Mouse (Mus musculus) heart, embryonic 13.5 days (tissue): ENCODE data around the gene Prdm16. TPM values are rescaled to one million over a fixed set of nuclear protein-coding genes. Genes with fewer than 3 reads are reported as not detected.

Experiments used
- ATAC-seq: fragments of 200-750 bp; cut with Nextera tagmentation; 2 replicates; pipeline ENCODE4 v1.8.0; 2017; ENCODE audit warnings: moderate TSS enrichment; ENCODE audit not compliant: insufficient number of reproducible peaks, low FRiP score, low TSS enrichment; ENCODE audit errors: extremely low read depth
- H3K27ac ChIP-seq: fragments of 300-500 bp; sonication (generic); replicated peaks from 2 replicates; pipeline ENCODE4 v1.5.1; 2015; ENCODE audit warnings: moderate library complexity, mild to moderate bottlenecking, inconsistent platforms
- H3K27me3 ChIP-seq: fragments of 300-500 bp; sonication (generic); replicated peaks from 2 replicates; pipeline ENCODE4 v1.6.1; 2015; ENCODE audit warnings: mild to moderate bottlenecking, inconsistent platforms
- H3K36me3 ChIP-seq: fragments of 300-500 bp; sonication (generic); 2 replicates; pipeline ENCODE4 v1.6.1; 2015; ENCODE audit warnings: mild to moderate bottlenecking, inconsistent platforms
- H3K4me1 ChIP-seq: fragments of 300-500 bp; sonication (generic); 2 replicates; pipeline ENCODE4 v1.6.1; 2015; ENCODE audit warnings: inconsistent platforms
- H3K4me2 ChIP-seq: fragments of 300-500 bp; sonication (generic); 2 replicates; pipeline ENCODE4 v1.6.1; 2015; ENCODE audit warnings: inconsistent platforms, mild to moderate bottlenecking, moderate library complexity
- H3K4me3 ChIP-seq: fragments of 300-500 bp; sonication (generic); 2 replicates; pipeline ENCODE4 v1.5.1; 2015; ENCODE audit warnings: moderate library complexity, mild to moderate bottlenecking, inconsistent platforms
- H3K9ac ChIP-seq: fragments of 300-500 bp; sonication (generic); 2 replicates; pipeline ENCODE4 v1.6.1; 2015; ENCODE audit warnings: inconsistent platforms, mild to moderate bottlenecking, moderate library complexity
- H3K9me3 ChIP-seq: fragments of 300-500 bp; sonication (generic); 2 replicates; pipeline ENCODE4 v1.6.1; 2016; ENCODE audit warnings: inconsistent platforms
- WGBS: fragments of 180-500 bp; shearing (Covaris S2); methylation state at CpG from one replicate; pipeline ENCODE4 v1.1.7; 2015; ENCODE audit warnings: mixed read lengths; 5-methylcytosine and 5-hydroxymethylcytosine counted together
- polyA plus RNA-seq: library from polyadenylated mRNA; unstranded; fragments of >200 nt; fragmentation: Nextera tagmentation; extraction: Ambion mirVana; gene quantifications from 2 replicates; pipeline ENCODE4 v1.2.1, GENCODE M21; 2015

The Prdm16 gene
- polyA plus RNA-seq, 1 experiment from 2014 or later: 15.3 TPM

DNA sequence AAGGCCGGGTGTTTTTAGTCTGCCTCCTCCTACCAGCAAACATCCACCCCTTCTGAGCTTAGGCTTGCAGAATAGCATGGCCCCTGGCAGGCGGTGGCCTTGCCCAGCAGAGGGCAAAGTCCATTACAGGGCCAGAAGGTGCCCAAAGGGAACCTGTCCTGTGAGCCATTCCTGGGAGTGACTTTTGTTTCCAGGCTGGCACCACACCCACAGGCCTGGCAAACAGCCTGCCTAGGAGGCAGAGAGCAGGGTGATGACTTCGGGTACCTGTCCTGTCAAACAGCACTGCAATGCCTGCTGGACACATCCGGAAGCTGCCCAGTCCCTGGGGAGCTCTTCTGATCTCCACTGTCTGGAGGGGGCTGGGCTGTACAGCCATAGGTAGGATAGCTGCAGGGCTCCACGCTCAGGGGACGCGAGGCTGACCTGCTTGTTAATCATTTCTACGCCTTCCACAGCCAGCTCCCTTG lies 342.4 kb downstream of the Prdm16 start:
- no peak for ATAC-seq
- H3K9ac ChIP-seq: peak overlapping the region; percentile 30; the same call in 1 of the 2 replicates
- H3K36me3 ChIP-seq: no peaks in the 10 kb centered on the region
- WGBS: 45% methylated on average over 8 of the region's 8 CpGs
- no peak overlapping the region for H3K4me3 ChIP-seq
- H3K27ac ChIP-seq: peak overlapping the region; percentile 50
- H3K9me3 ChIP-seq: no peaks in the 10 kb centered on the region
- peaks cover 26% of the 10 kb centered on the region for H3K4me1 ChIP-seq
- no peak overlapping the region for H3K4me2 ChIP-seq
- peaks cover 17% of the 10 kb centered on the region for H3K27me3 ChIP-seq

DNA sequence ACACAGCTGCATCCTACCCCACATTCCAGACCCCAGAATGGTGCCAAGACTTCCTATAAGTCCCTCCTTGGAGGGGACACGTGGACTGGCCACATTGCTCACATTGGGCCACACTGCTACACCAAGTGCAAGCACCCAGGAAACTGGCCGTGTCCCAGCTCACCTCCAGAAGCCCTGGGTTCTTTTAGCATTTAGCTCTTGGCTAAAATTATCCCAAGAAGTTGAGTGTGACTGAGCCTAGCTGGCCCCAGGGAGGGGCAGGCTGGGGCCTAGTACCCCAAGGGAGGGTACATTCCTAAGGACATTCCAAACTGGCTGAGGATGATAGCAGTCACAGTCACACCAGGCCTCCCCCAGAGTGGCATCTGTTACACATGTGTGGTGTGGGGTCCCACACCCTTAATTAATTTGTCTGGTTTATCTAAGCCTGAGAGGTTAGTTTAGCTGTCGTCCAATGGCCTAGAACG lies 342.9 kb downstream of the Prdm16 start:
- Histone ChIP-seq H3K27me3 (peaks cover 12% of the 10 kb centered on the region), H3K4me1 (peaks cover 25% of the 10 kb centered on the region), H3K4me3 (no peak overlapping the region), H3K9ac (peak overlapping the region; percentile 30; the same call in 1 of the 2 replicates), H3K4me2 (no peak overlapping the region), H3K9me3 (no peaks in the 10 kb centered on the region), H3K36me3 (no peaks in the 10 kb centered on the region), H3K27ac (peak overlapping the region; percentile 50)
- no peak for ATAC-seq
- WGBS: 25% methylated on average over 4 of the region's 4 CpGs

DNA sequence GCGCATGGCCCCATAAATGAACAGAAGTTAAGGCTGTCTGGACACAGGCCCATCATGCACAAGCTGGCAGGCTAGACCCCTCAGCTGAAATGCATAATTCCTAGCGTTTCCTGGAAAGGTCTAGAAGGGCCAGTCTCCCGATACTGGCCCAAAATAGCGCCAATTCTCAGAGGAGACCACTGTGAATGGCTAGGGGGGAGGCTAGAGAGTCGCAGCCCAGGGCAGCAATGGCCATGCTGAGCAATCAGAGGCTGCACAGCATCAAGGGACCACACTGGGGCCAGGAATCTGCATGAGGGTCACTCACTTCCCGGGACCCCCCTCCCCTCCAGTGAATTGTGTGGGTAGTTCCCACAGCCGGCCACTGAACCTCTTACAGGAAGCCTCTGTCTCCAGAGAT lies 353.0 kb downstream of the Prdm16 start:
- no peaks in the 10 kb centered on the region for H3K27me3 ChIP-seq
- no peak overlapping the region for H3K4me3 ChIP-seq
- H3K36me3 ChIP-seq: no peaks in the 10 kb centered on the region
- no peak for ATAC-seq
- H3K9ac ChIP-seq: no peak overlapping the region
- WGBS: 47% methylated on average over 7 of the region's 7 CpGs
- H3K4me1 ChIP-seq: no peaks in the 10 kb centered on the region
- H3K9me3 ChIP-seq: no peaks in the 10 kb centered on the region
- no peak overlapping the region for H3K27ac ChIP-seq
- H3K4me2 ChIP-seq: no peak overlapping the region

DNA sequence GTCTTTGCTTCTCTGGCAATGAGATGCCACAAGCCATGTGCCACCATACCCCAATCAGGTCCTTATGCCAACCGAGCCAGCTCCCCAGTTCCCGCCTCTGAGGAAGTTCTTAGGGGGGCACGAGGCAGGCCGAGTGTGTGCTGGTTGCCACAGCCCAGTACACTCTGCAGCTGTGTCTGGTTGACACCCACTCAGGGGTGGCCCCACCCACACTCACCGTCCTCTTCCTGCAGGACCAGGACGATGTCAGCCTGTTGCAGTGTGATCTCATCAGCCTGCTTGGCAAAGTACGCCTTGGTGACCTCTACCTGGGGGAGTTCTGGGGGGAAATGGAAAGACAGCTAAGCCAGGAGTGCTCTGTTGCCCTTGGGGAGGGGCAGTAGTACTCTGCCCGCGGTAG lies 357.2 kb downstream of the Prdm16 start:
- H3K4me3 ChIP-seq: no peak overlapping the region
- no peak overlapping the region for H3K9ac ChIP-seq
- no peaks in the 10 kb centered on the region for H3K4me1 ChIP-seq
- H3K4me2 ChIP-seq: no peak overlapping the region
- H3K36me3 ChIP-seq: peaks cover 11% of the 10 kb centered on the region
- no peaks in the 10 kb centered on the region for H3K27me3 ChIP-seq
- no peaks in the 10 kb centered on the region for H3K9me3 ChIP-seq
- ATAC-seq: no peak; the same call in 1 of the 2 replicates
- WGBS: 59% methylated on average over 9 of the region's 9 CpGs
- H3K27ac ChIP-seq: no peak overlapping the region

DNA sequence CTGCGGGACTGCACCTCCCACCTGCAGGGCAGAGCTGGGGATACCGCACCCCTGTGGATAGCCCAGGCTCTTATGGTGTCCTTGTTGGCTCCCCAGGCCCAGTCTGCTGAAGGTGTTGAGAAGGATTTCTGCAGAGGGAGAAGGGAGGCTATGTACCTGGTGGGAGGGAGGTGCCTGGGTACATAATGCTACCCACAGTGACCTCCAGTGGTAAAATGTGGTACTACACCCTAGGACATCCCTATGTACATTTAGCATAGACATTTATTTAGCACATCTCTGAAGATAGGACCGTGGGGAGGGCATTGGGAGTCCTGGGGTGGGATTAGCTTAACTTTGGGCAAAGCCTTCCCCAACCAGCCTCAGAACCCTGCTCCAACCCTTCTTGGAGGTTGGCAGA lies 363.7 kb downstream of the Prdm16 start:
- no peak overlapping the region for H3K9ac ChIP-seq
- ATAC-seq: no peak
- no peak overlapping the region for H3K27ac ChIP-seq
- WGBS: 52% methylated on average over 3 of the region's 3 CpGs
- no peaks in the 10 kb centered on the region for H3K9me3 ChIP-seq
- H3K36me3 ChIP-seq: peaks cover 19% of the 10 kb centered on the region
- no peak overlapping the region for H3K4me2 ChIP-seq
- H3K4me1 ChIP-seq: peaks cover 4% of the 10 kb centered on the region; the same call in 1 of the 2 replicates
- no peaks in the 10 kb centered on the region for H3K27me3 ChIP-seq
- no peak overlapping the region for H3K4me3 ChIP-seq

DNA sequence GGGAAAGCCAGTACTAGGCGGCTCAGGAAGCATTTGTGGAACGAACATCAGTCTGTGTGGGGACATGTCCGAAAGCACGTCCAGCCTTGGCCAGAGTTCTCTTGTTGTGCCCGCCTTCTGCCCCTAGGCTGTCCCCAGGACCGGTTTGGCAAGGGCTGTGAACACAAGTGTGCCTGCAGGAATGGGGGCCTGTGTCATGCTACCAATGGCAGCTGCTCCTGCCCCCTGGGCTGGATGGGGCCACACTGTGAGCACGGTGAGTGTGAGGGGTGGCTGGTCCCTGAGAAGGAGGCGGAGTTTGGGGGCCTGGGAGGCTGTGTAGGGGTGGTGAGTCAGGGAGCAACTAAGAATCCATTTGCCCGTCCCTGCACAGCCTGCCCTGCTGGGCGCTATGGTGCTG lies 367.2 kb downstream of the Prdm16 start:
- Histone ChIP-seq H3K27me3 (no peaks in the 10 kb centered on the region), H3K36me3 (peaks cover 14% of the 10 kb centered on the region; the same call in 1 of the 2 replicates), H3K9me3 (no peaks in the 10 kb centered on the region), H3K4me1 (peaks cover 4% of the 10 kb centered on the region; the same call in 1 of the 2 replicates), H3K4me2 (no peak overlapping the region), H3K4me3 (no peak overlapping the region), H3K9ac (no peak overlapping the region), H3K27ac (no peak overlapping the region)
- 50% methylated on average over 10 of the region's 10 CpGs for WGBS
- ATAC-seq: no peak

DNA sequence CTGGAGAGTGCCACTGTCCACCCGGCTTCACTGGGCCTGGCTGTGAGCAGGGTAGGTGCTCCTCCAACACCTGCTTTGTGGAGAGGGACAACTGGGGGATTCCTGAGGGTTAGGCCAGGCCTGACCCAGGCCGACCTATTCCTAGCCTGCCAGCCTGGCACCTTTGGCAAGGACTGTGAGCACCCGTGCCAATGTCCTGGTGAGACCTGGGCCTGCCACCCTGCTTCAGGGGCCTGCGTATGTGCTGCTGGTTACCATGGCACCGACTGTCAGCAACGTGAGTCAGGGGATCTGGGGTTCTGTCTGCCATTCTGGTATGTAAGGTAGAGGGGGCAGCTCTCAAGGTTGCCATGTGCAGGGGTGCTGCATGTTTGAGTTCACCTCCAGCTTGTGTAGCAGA lies 369.2 kb downstream of the Prdm16 start:
- 0 out of 2 replicates have a peak, but pooled peaks cover 4% of the 10 kb centered on the region for H3K9me3 ChIP-seq
- peaks cover 19% of the 10 kb centered on the region for H3K36me3 ChIP-seq
- WGBS: 77% methylated on average over 6 of the region's 6 CpGs
- H3K27ac ChIP-seq: no peak overlapping the region
- H3K27me3 ChIP-seq: no peaks in the 10 kb centered on the region
- peaks cover 4% of the 10 kb centered on the region; the same call in 1 of the 2 replicates for H3K4me1 ChIP-seq
- H3K4me2 ChIP-seq: no peak overlapping the region
- no peak overlapping the region for H3K9ac ChIP-seq
- H3K4me3 ChIP-seq: no peak overlapping the region
- no peak for ATAC-seq

Other genes starting within 250 kb of the Prdm16 start
- gene Actrt2, start 31.0 kb upstream of the Prdm16 start, polyA plus RNA-seq: not detected in 2 replicates
- 0.57 TPM in 2 replicates for gene Ttc34, start 200.6 kb upstream of the Prdm16 start, polyA plus RNA-seq
- gene Mmel1, start 232.7 kb upstream of the Prdm16 start, polyA plus RNA-seq: 0.51 and 0.64 TPM in 2 replicates